Mouse (Mus musculus): ENCODE measurements around the gene Gm10282.

DNA sequence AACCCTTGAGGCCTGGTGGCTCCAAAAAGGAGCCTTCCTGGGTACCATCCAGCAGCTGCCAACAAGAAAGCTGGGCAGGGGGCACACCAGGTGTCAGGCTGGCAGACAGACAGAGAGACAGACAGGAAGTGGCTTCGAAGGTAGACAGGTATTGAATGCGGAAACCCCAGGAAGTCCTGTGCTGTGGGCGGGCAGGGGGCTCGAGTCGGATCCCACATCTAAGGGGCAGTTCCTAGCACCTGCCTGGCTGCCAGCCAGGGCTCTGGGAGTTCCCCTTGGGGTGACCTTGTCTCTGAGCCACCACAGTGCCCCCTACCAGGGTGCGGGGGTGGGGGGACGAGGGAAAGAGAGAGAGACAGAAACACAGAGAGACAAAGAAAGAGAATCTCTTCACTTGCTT is 25.9 kb downstream of the Gm10282 start:
- no peak for TF ChIP-seq USF1 (IDR thresholded peaks at IDR 0.05; ENCODE audit: low read depth, low read length)
- no peak for TF ChIP-seq ELF1 (IDR thresholded peaks at IDR 0.05; ENCODE audit: low read depth, low read length)
- no peak for TF ChIP-seq UBTF (IDR thresholded peaks at IDR 0.05; ENCODE audit: low read depth, low read length)
- TF ChIP-seq NRF1 (IDR thresholded peaks at IDR 0.05; ENCODE audit: low read depth, low read length) = no peak
